Mouse (Mus musculus): Measurements from ENCODE around the gene Mtcl1.

DNA sequence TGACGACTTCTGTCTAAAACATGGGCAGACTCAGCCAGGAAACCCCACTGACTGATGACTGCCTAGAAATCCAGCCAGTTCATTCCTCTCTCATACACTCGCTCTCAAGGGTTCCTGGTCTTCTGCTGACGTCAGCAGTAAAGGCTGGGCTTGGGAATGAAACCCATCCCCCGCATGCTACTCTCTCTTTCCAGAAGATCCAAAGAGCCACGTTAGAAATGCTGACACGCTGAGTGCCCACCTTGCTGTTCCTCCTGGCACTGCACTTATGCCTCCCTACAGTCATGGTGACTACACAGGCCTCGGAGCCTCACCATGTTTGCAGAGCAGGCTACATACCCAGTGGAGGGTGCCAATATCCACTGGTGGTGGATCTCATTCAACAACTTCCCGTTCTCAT lies 41.7 kb downstream of the Mtcl1 start:
- TF ChIP-seq MAX (IDR thresholded peaks at IDR 0.05; ENCODE audit: low read length) (no peak), CHD1 (IDR thresholded peaks at IDR 0.05; ENCODE audit: low read depth, low read length) (no peak), CTCF (conservative IDR thresholded peaks at IDR 0.05 in 1 of 2, IDR thresholded peaks at IDR 0.05 in 1 of 2; ENCODE audit: low read depth in 2 of 2, low read length in 2 of 2) (no peak), MAZ (IDR thresholded peaks at IDR 0.05; ENCODE audit: low read depth, low read length) (no peak), ZNF384 (IDR thresholded peaks at IDR 0.05; ENCODE audit: low read depth, low read length) (no peak)

Data from CH12.LX (cell line).